Mouse (Mus musculus): ENCODE results near the gene Tmem135.

Gene Tmem135

GRCm38 (mm10) chr7:89382892-89383291, 21.1 kb downstream of the Tmem135 start:
- H3K36me3 ChIP-seq (ENCODE audit: control insufficient read depth, insufficient read depth, low read length, poor library complexity, severe bottlenecking): no peaks in the 10 kb centered on the region
- no peak for DNase-seq (ENCODE audit: low read depth, low spot score)
- no peaks in the 10 kb centered on the region for H3K27me3 ChIP-seq (ENCODE audit: control insufficient read depth, insufficient read depth, low read length, poor library complexity, severe bottlenecking)

DNA sequence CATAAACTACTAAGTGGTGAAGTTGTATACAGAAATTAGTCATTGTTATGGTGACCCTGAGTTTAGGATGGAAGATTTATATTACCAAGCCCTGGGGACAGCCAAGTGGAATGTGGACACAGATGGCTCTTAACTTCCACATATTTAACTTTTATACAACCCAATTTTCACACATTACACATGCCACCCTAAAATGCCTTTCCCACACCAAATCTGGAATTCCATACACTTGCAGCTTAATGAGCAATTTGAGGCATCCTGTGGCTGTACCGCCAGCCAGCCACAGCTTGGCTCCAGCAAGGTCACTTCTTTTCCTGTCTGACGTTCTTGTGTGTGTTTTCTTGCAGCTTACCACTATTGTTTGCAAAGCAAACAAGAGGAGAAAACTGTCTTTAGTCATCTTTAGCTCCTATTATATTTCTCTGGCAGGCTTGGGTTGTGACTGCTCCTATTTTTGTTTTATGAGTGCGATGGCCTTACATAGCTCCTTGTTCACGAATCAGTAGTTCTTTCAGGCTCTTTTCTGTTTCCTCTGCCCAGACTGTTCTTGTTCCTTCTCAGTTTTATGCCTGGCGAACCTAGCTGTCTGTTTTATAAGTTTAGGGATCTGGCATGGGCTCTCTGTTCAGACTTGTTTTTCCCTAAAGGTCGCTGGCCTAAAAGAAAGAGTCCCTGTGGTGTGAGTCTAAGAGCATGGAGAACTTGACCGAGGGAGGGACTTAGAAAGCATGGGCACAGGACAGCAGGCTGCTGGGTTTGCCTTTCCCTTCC, 22.9 kb downstream of the Tmem135 start:
- DNase-seq (ENCODE audit: low read depth, low spot score): no peak
- Histone ChIP-seq H3K36me3 (ENCODE audit: control insufficient read depth, insufficient read depth, low read length, poor library complexity, severe bottlenecking) (no peaks in the 10 kb centered on the region), H3K27me3 (ENCODE audit: control insufficient read depth, insufficient read depth, low read length, poor library complexity, severe bottlenecking) (no peaks in the 10 kb centered on the region)

DNA sequence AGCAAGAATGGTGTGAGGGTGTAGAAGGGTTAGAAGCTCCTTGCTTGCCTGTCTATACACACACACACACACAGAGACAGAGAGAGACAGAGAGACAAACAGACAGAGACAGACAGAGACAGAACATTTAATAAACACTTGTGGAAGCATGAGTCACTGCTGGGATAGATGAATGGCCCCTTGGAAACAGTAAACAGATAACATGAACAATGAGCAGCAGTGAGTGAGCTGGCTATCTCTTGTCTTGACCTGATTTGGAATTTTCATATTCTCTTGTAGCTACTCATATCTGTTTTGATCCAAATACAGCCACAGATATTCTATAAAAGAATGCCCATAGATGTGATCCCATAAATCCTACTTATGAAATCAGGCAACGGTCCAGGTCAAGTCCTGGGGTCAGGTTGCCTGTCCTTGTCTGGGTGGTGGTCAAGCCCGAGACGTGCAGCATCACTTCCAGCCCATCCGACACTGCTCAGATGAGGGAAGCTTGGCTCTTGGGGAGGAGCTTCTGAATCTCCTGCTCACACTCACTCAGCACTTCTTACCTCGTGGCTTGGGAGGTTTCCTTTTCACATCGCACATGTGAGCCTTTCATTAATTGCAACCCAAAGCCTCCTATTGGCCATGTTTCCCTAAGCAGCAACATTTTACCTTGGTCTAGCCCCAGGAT, 32.3 kb downstream of the Tmem135 start:
- no peaks in the 10 kb centered on the region for H3K36me3 ChIP-seq (ENCODE audit: control insufficient read depth, insufficient read depth, low read length, poor library complexity, severe bottlenecking)
- no peaks in the 10 kb centered on the region for H3K27me3 ChIP-seq (ENCODE audit: control insufficient read depth, insufficient read depth, low read length, poor library complexity, severe bottlenecking)
- DNase-seq (ENCODE audit: low read depth, low spot score): no peak

DNA sequence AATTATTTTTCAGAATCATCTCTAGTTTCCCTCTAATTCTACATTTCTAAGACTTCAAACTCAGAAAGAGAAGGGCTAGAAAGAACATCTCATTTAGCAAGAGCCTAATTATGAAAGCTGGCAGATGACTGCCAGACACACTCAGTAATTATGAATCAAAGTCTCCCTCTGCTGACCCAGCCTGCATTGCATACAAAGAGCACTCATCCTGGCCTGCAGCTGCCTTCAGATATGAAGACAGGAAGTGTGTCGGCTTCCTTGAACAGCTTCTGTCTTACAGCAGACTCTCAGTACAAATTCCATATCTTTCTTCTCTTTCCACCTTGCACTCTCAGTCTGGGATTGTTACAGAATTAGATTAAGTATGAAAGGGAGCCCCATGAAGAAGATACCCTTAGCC, 33.1 kb downstream of the Tmem135 start:
- peak; percentile 61 for DNase-seq (ENCODE audit: low read depth, low spot score)
- H3K36me3 ChIP-seq (ENCODE audit: control insufficient read depth, insufficient read depth, low read length, poor library complexity, severe bottlenecking): no peaks in the 10 kb centered on the region
- no peaks in the 10 kb centered on the region for H3K27me3 ChIP-seq (ENCODE audit: control insufficient read depth, insufficient read depth, low read length, poor library complexity, severe bottlenecking)

- Histone ChIP-seq H3K27me3 (ENCODE audit: control insufficient read depth, insufficient read depth, low read length, poor library complexity, severe bottlenecking) (no peaks in the 10 kb centered on the region), H3K36me3 (ENCODE audit: control insufficient read depth, insufficient read depth, low read length, poor library complexity, severe bottlenecking) (no peaks in the 10 kb centered on the region)
- DNase-seq (ENCODE audit: low read depth, low spot score): no peak
Observed at GRCm38 (mm10) chr7:89370086-89370485, 33.9 kb downstream of the Tmem135 start.

GRCm38 (mm10) chr7:89367643-89368042, 36.4 kb downstream of the Tmem135 start:
- no peak for DNase-seq (ENCODE audit: low read depth, low spot score)
- Histone ChIP-seq H3K27me3 (ENCODE audit: control insufficient read depth, insufficient read depth, low read length, poor library complexity, severe bottlenecking) (no peaks in the 10 kb centered on the region), H3K36me3 (ENCODE audit: control insufficient read depth, insufficient read depth, low read length, poor library complexity, severe bottlenecking) (no peaks in the 10 kb centered on the region)

GRCm38 (mm10) chr7:89365135-89365880, 38.7 kb downstream of the Tmem135 start:
- H3K27me3 ChIP-seq (ENCODE audit: control insufficient read depth, insufficient read depth, low read length, poor library complexity, severe bottlenecking): no peaks in the 10 kb centered on the region
- DNase-seq (ENCODE audit: low read depth, low spot score): no peak
- H3K36me3 ChIP-seq (ENCODE audit: control insufficient read depth, insufficient read depth, low read length, poor library complexity, severe bottlenecking): no peaks in the 10 kb centered on the region

- H3K36me3 ChIP-seq (ENCODE audit: control insufficient read depth, insufficient read depth, low read length, poor library complexity, severe bottlenecking): no peaks in the 10 kb centered on the region
- no peaks in the 10 kb centered on the region for H3K27me3 ChIP-seq (ENCODE audit: control insufficient read depth, insufficient read depth, low read length, poor library complexity, severe bottlenecking)
- no peak for DNase-seq (ENCODE audit: low read depth, low spot score)
Observed at GRCm38 (mm10) chr7:89363975-89364374, 40.0 kb downstream of the Tmem135 start.

- DNase-seq (ENCODE audit: low read depth, low spot score): no peak
- Histone ChIP-seq H3K36me3 (ENCODE audit: control insufficient read depth, insufficient read depth, low read length, poor library complexity, severe bottlenecking) (no peaks in the 10 kb centered on the region), H3K27me3 (ENCODE audit: control insufficient read depth, insufficient read depth, low read length, poor library complexity, severe bottlenecking) (no peaks in the 10 kb centered on the region)
Observed at GRCm38 (mm10) chr7:89356307-89356706, 47.7 kb downstream of the Tmem135 start.

DNA sequence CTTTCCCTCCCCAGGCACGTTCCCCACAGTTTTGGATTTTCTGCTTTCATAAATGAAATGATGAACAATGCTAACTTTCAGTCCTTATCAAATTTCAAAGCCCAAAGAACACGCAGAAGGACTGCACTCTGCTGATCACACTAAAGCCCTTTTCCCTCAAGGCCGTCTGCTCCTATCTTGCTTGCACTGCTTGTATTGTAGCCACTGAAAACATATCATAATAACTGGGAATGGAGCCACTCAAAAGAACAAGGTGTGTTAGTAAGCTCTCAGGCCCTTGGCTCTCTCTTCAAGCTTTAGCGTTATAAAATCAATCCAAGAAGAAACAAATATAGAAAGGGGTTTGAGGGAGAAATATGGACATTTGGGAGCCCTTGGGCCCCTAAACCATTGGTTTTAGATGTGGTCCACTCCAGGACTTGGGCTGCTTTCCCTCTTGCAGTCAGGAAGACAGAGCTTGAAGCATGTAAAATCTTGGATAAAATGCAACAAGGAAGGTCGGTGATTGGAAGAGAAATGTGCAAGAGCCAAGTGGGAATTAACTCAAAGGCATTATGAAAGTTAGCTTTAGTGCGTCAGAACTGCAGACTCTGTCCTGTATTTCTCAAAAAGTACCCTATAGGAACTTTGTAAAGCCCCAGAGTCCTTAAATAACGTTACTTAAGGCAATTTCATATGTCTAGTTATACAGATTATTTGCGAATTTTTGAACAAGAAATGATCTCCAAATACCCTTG, 48.3 kb downstream of the Tmem135 start:
- no peaks in the 10 kb centered on the region for H3K27me3 ChIP-seq (ENCODE audit: control insufficient read depth, insufficient read depth, low read length, poor library complexity, severe bottlenecking)
- H3K36me3 ChIP-seq (ENCODE audit: control insufficient read depth, insufficient read depth, low read length, poor library complexity, severe bottlenecking): no peaks in the 10 kb centered on the region
- DNase-seq (ENCODE audit: low read depth, low spot score): no peak

DNA sequence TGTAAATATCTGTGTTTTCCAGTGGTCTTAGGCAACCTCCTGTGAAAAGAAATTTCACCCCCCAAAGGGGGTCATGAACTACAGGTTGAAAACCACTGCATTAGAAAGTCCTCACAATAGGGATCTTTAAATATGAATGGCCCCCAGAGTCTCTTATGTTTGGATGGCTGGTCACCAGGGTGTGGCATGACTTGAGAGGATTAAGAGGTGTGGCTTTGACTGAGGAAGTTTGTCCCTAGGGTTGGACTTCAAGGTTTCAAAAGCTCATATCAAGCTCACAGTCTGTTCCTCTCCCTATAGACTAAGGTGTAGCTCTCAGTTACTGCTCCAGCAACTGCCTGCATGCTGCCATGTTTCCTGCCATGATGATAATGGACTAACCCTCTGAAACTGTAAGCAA, 62.0 kb downstream of the Tmem135 start:
- peak; percentile 33 for DNase-seq (ENCODE audit: low read depth, low spot score)
- Histone ChIP-seq H3K27me3 (ENCODE audit: control insufficient read depth, insufficient read depth, low read length, poor library complexity, severe bottlenecking) (no peaks in the 10 kb centered on the region), H3K36me3 (ENCODE audit: control insufficient read depth, insufficient read depth, low read length, poor library complexity, severe bottlenecking) (no peaks in the 10 kb centered on the region)

DNA sequence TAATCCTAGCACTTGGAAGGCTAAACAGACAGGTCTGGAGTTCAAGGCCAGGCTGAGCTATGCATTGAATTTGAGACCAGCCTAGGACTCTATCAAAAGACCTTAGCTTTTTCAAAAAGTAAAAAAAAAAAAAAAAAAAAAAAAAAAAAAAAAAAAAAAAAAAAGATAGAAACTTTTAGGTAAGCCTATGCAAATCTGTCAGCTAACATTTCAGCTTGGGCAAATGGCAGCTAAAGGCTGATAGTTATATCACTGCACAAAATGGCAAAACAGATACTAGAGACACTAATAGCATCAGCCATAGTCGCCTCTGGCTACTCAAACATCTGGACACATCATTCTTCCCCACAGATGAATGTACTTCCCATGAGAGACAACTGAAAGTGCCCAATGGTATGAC, 64.2 kb downstream of the Tmem135 start:
- no peaks in the 10 kb centered on the region for H3K36me3 ChIP-seq (ENCODE audit: control insufficient read depth, insufficient read depth, low read length, poor library complexity, severe bottlenecking)
- DNase-seq (ENCODE audit: low read depth, low spot score): no peak
- H3K27me3 ChIP-seq (ENCODE audit: control insufficient read depth, insufficient read depth, low read length, poor library complexity, severe bottlenecking): no peaks in the 10 kb centered on the region

- Histone ChIP-seq H3K36me3 (ENCODE audit: control insufficient read depth, insufficient read depth, low read length, poor library complexity, severe bottlenecking) (no peaks in the 10 kb centered on the region), H3K27me3 (ENCODE audit: control insufficient read depth, insufficient read depth, low read length, poor library complexity, severe bottlenecking) (no peaks in the 10 kb centered on the region)
- DNase-seq (ENCODE audit: low read depth, low spot score): no peak
Observed at GRCm38 (mm10) chr7:89339142-89339435, 64.9 kb downstream of the Tmem135 start.

- peak; percentile 93 for DNase-seq (ENCODE audit: low read depth, low spot score)
- Histone ChIP-seq H3K36me3 (ENCODE audit: control insufficient read depth, insufficient read depth, low read length, poor library complexity, severe bottlenecking) (no peaks in the 10 kb centered on the region), H3K27me3 (ENCODE audit: control insufficient read depth, insufficient read depth, low read length, poor library complexity, severe bottlenecking) (no peaks in the 10 kb centered on the region)
Observed at GRCm38 (mm10) chr7:89338350-89339141, 65.5 kb downstream of the Tmem135 start.
